Mouse (Mus musculus): ENCODE results near the gene Cpsf3.

The Cpsf3 gene

GRCm38 (mm10) chr12:21333766-21334165 lies 48.6 kb downstream of the Cpsf3 start:
- DNase-seq (ENCODE audit: low spot score), result no peak

- no peak for DNase-seq (ENCODE audit: low spot score)
Measured at GRCm38 (mm10) chr12:21335869-21336268, 50.7 kb downstream of the Cpsf3 start.

GRCm38 (mm10) chr12:21337171-21337570 lies 52.0 kb downstream of the Cpsf3 start:
- no peak for DNase-seq (ENCODE audit: low spot score)

- DNase-seq (ENCODE audit: low spot score), result no peak
Measured at GRCm38 (mm10) chr12:21340674-21341073, 55.5 kb downstream of the Cpsf3 start.

GRCm38 (mm10) chr12:21346972-21347371 lies 61.8 kb downstream of the Cpsf3 start:
- DNase-seq (ENCODE audit: low spot score), result no peak

- DNase-seq (ENCODE audit: low spot score), result no peak
Measured at GRCm38 (mm10) chr12:21350113-21350876, 65.1 kb downstream of the Cpsf3 start.

- DNase-seq (ENCODE audit: low spot score), result no peak
Measured at GRCm38 (mm10) chr12:21353681-21354080, 68.5 kb downstream of the Cpsf3 start.

GRCm38 (mm10) chr12:21362686-21363085 lies 77.5 kb downstream of the Cpsf3 start:
- no peak for DNase-seq (ENCODE audit: low spot score)

GRCm38 (mm10) chr12:21363195-21363594 lies 78.0 kb downstream of the Cpsf3 start:
- no peak for DNase-seq (ENCODE audit: low spot score)
